Mouse (Mus musculus) ES-Bruce4 (cell line): ENCODE data around the gene Gdi1.

Experiments used
- CTCF ChIP-seq: IDR thresholded peaks from one replicate; pipeline ENCODE4 v1.8.1; 2011; ENCODE audit warnings: low read depth, low read length
- EP300 ChIP-seq: IDR thresholded peaks from 2 replicates; pipeline ENCODE4 v1.6.1; 2011; ENCODE audit warnings: low read depth, low read length; ENCODE audit not compliant: insufficient read depth
- POLR2A ChIP-seq: IDR thresholded peaks from one replicate; pipeline ENCODE4 v1.8.1; 2011; ENCODE audit warnings: low read length; ENCODE audit not compliant: insufficient read depth

GRCm38 (mm10) chrX:74298348-74298747 lies 6.5 kb upstream of the Gdi1 start:
- TF ChIP-seq EP300 (no peak), CTCF (no peak), POLR2A (no peak)
